Mouse (Mus musculus) forebrain, postnatal 0 days (tissue): ENCODE data around the gene Zbtb16. TPM values are rescaled to one million over a fixed set of nuclear protein-coding genes. Genes with fewer than 3 reads are reported as not detected.

Source experiments
- ATAC-seq: fragments of 200-750 bp; cut with Nextera tagmentation; 2 replicates; pipeline ENCODE4 v1.8.0; 2017; ENCODE audit warnings: mild to moderate bottlenecking, moderate library complexity
- DNase-seq: peaks from one replicate; pipeline ENCODE4 v3.0.0-alpha.2; 2015
- H3K27ac ChIP-seq: fragments of 300-500 bp; sonication (generic); 2 replicates; pipeline ENCODE4 v1.5.1; 2014; ENCODE audit warnings: low read depth, mild to moderate bottlenecking, antibody characterized with exemption, low read length, moderate library complexity, mixed read lengths
- H3K27me3 ChIP-seq: fragments of 300-500 bp; sonication (generic); 2 replicates; pipeline ENCODE4 v1.6.1; 2014; ENCODE audit warnings: mild to moderate bottlenecking, low read length, mixed read lengths; ENCODE audit not compliant: insufficient read depth
- H3K36me3 ChIP-seq: fragments of 300-500 bp; sonication (generic); 2 replicates; pipeline ENCODE4 v1.6.1; 2014; ENCODE audit warnings: mild to moderate bottlenecking, moderate library complexity; ENCODE audit not compliant: insufficient read depth
- H3K4me1 ChIP-seq: fragments of 300-500 bp; sonication (generic); 2 replicates; pipeline ENCODE4 v1.6.1; 2014; ENCODE audit warnings: antibody characterized with exemption; ENCODE audit not compliant: insufficient read depth
- H3K4me2 ChIP-seq: fragments of 300-500 bp; sonication (generic); 2 replicates; pipeline ENCODE4 v1.6.1; 2014; ENCODE audit warnings: low read depth, mild to moderate bottlenecking, moderate library complexity
- H3K4me3 ChIP-seq: fragments of 300-500 bp; sonication (generic); 2 replicates; pipeline ENCODE4 v1.5.1; 2014; ENCODE audit warnings: low read depth, low read length, mixed read lengths
- H3K9ac ChIP-seq: fragments of 300-500 bp; sonication (generic); 2 replicates; pipeline ENCODE4 v1.6.1; 2014; ENCODE audit warnings: mild to moderate bottlenecking
- H3K9me3 ChIP-seq: fragments of 300-500 bp; sonication (generic); 2 replicates; pipeline ENCODE4 v1.6.1; 2016; ENCODE audit warnings: low read length
- CTCF ChIP-seq: sonication (generic); IDR thresholded peaks from 2 replicates; pipeline ENCODE4 v1.5.1; 2016; ENCODE audit warnings: antibody characterized with exemption, control low read depth, low read depth
- WGBS: fragments of 180-500 bp; shearing (Covaris S2); extraction: QIAGEN DNeasy Blood & Tissue Kit; methylation state at CpG from one replicate; pipeline ENCODE4 v1.1.7; 2014; 5-methylcytosine and 5-hydroxymethylcytosine counted together
- polyA plus RNA-seq: library from polyadenylated mRNA; unstranded; fragments of >200 nt; fragmentation: Nextera tagmentation; extraction: Ambion mirVana; gene quantifications from 2 replicates; pipeline ENCODE4 v1.2.1, GENCODE M21; 2015
- total RNA-seq: library from RNA; depleted of rRNA; stranded (reverse); fragments of >200 nt; gene quantifications from 2 replicates; pipeline ENCODE4 v1.2.3, GENCODE M21; 2014; rRNA removed

The Zbtb16 gene
- total and polyA plus RNA-seq, 2 experiments from 2014 or later: 6.8 to 12.6 TPM

- H3K4me3 ChIP-seq: no peak overlapping the region
- no peaks in the 10 kb centered on the region for H3K36me3 ChIP-seq
- no peak for ATAC-seq
- no peaks in the 10 kb centered on the region for H3K27me3 ChIP-seq
- no peak overlapping the region for H3K9ac ChIP-seq
- WGBS: 91% methylated on average over 5 of the region's 5 CpGs
- no peak; the same call in 1 of the 2 replicates for TF ChIP-seq CTCF
- no peak for DNase-seq
- no peak overlapping the region for H3K4me2 ChIP-seq
- H3K9me3 ChIP-seq: no peaks in the 10 kb centered on the region
- H3K4me1 ChIP-seq: no peaks in the 10 kb centered on the region
- H3K27ac ChIP-seq: no peak overlapping the region
Measured at GRCm38 (mm10) chr9:48605697-48606096, 230.3 kb downstream of the Zbtb16 start.

- TF ChIP-seq CTCF: no peak
- 52% methylated on average over 8 of the region's 8 CpGs for WGBS
Measured at GRCm38 (mm10) chr9:48604939-48605598, 231.0 kb downstream of the Zbtb16 start, which contains the start of gene Nnmt. Nnmt (minus strand) TSS chr9:48605153.

More at GRCm38 (mm10) chr9:48604939-48605598, 231.0 kb downstream of the Zbtb16 start, which contains the start of gene Nnmt:
- Histone ChIP-seq H3K4me1 (no peaks in the 10 kb centered on the region), H3K4me3 (no peak within 1 kb of the TSS), H3K9ac (no peak within 1 kb of the TSS), H3K27ac (no peak within 1 kb of the TSS), H3K27me3 (no peaks in the 10 kb centered on the region), H3K36me3 (no peaks in the 10 kb centered on the region), H3K9me3 (no peaks in the 10 kb centered on the region), H3K4me2 (no peak within 1 kb of the TSS)
- DNase-seq (no peak), ATAC-seq (no peak)

Other genes starting within 250 kb of the Zbtb16 start
- gene Nnmt, start 231.1 kb downstream of the Zbtb16 start, total RNA-seq: 3.1 and 4.6 TPM in 2 replicates
- gene Nnmt, start 231.1 kb downstream of the Zbtb16 start, polyA plus RNA-seq: 5.5 and 5.7 TPM in 2 replicates
- gene Htr3a, start 74.9 kb upstream of the Zbtb16 start, total RNA-seq: 9.4 and 10.4 TPM in 2 replicates
- gene Htr3a, start 74.9 kb upstream of the Zbtb16 start, polyA plus RNA-seq: 6.2 and 6.8 TPM in 2 replicates
- gene Htr3b, start 128.8 kb upstream of the Zbtb16 start, total RNA-seq: 0.10 TPM in 1 of 2 replicates, not detected in the other
- 0.09 TPM in 1 of 2 replicates, not detected in the other for gene Htr3b, start 128.8 kb upstream of the Zbtb16 start, polyA plus RNA-seq
- gene Usp28, start 149.2 kb upstream of the Zbtb16 start, total RNA-seq: 18.0 and 20.2 TPM in 2 replicates
- gene Usp28, start 149.2 kb upstream of the Zbtb16 start, polyA plus RNA-seq: 8.3 and 12.7 TPM in 2 replicates
- gene Zw10, start 219.4 kb upstream of the Zbtb16 start, total RNA-seq: 15.2 and 18.6 TPM in 2 replicates
- 12.3 and 16.1 TPM in 2 replicates for gene Zw10, start 219.4 kb upstream of the Zbtb16 start, polyA plus RNA-seq
- 0.14 and 1.0 TPM in 2 replicates for gene Tmprss5, start 245.0 kb upstream of the Zbtb16 start, total RNA-seq
- 0.88 and 1.4 TPM in 2 replicates for gene Tmprss5, start 245.0 kb upstream of the Zbtb16 start, polyA plus RNA-seq